Mouse (Mus musculus) embryonic fibroblast, embryonic 13.5 days (primary cell): ENCODE results near the gene Spaca6. TPM values are rescaled to one million over a fixed set of nuclear protein-coding genes. Genes with fewer than 3 reads are reported as not detected.
A peak's percentile ranks its signal among the peaks of the same experiment; 100 is the strongest.

Source experiments
- H3K27ac ChIP-seq: 2 replicates; pipeline ENCODE4 v1.5.1; 2012; ENCODE audit warnings: low read length, control low read depth, inconsistent platforms; ENCODE audit not compliant: insufficient read depth
- H3K4me1 ChIP-seq: 2 replicates; pipeline ENCODE4 v1.6.1; 2011; ENCODE audit warnings: low read length; ENCODE audit not compliant: control insufficient read depth, insufficient read depth
- H3K4me3 ChIP-seq: 2 replicates; pipeline ENCODE4 v1.5.1; 2011; ENCODE audit warnings: mild to moderate bottlenecking, control low read depth, low read length; ENCODE audit not compliant: insufficient read depth
- CTCF ChIP-seq: IDR thresholded peaks from 2 replicates; pipeline ENCODE4 v1.5.1; 2011; ENCODE audit warnings: mild to moderate bottlenecking, control low read depth, low read length, moderate library complexity, borderline replicate concordance; ENCODE audit not compliant: insufficient read depth
- POLR2A ChIP-seq: IDR thresholded peaks from 2 replicates; pipeline ENCODE4 v1.6.1; 2011; ENCODE audit warnings: low read depth, mild to moderate bottlenecking, control low read depth, low read length, moderate library complexity
- polyA plus RNA-seq: library from polyadenylated mRNA; stranded (reverse); fragments of >200 nt; gene quantifications from 2 replicates; pipeline ENCODE4 v1.2.4, GENCODE M21; 2011; ENCODE audit warnings: low read depth; ENCODE audit not compliant: missing spikeins, insufficient read length

The Spaca6 gene
- polyA plus RNA-seq, 1 experiment = 140 TPM

DNA sequence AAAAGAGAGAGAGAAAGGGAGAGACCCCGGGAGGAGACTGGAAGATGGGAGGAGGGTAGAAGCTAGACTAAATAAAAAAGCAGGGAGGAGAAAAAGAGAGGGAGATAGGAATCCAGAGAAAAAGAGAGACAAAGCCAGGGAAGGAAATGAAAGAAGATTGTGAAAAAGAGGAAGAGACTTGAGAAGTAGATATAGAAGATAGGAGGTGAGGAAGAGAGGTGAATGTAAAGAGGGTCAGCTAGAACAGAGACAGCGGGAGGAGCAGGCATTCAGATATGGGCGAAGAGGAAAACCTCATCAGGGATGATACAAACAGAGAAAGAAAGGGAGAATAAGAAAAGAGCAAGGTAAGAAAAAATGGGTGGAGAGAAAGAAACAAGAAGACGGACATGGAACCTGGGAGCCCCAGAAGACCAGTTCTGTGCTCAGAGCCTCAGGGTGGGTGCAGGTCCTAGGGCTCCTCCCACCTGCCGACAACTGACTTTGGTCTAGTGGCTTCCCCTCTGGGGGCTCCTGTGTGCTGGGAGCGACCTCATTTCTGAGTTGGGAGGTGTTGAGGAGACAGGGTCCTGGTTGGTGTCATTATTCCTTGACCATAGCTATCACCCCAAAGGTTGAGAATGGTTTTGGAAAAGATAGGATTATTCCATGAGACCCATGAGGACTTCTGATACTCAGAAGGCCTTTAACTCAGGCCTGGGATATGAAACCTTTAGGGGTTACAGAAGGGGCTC is 2.3 kb downstream of the Spaca6 start:
- H3K4me3 ChIP-seq = peak overlapping the region; percentile 96
- H3K4me1 ChIP-seq = peaks cover 13% of the 10 kb centered on the region
- no peak for TF ChIP-seq CTCF
- peak; percentile 39; the same call in 1 of the 2 replicates for TF ChIP-seq POLR2A
- peak overlapping the region; percentile 98 for H3K27ac ChIP-seq

- Histone ChIP-seq H3K27ac (peak overlapping the region; percentile 98), H3K4me1 (peaks cover 13% of the 10 kb centered on the region), H3K4me3 (peak overlapping the region; percentile 96)
- TF ChIP-seq POLR2A (no peak; the same call in 1 of the 2 replicates), CTCF (no peak)
Observed at GRCm38 (mm10) chr17:17829816-17830535, 3.0 kb downstream of the Spaca6 start.

GRCm38 (mm10) chr17:17830731-17831130 is 3.8 kb downstream of the Spaca6 start:
- TF ChIP-seq CTCF (no peak), POLR2A (no peak)
- Histone ChIP-seq H3K4me1 (peaks cover 15% of the 10 kb centered on the region), H3K27ac (0 out of 2 replicates have a peak overlapping the region, but pooled peaks have one; percentile 16), H3K4me3 (peak overlapping the region; percentile 96)

GRCm38 (mm10) chr17:17834896-17835295 is 7.9 kb downstream of the Spaca6 start:
- TF ChIP-seq CTCF (no peak), POLR2A (no peak)
- Histone ChIP-seq H3K4me1 (peaks cover 30% of the 10 kb centered on the region), H3K27ac (peak overlapping the region; percentile 80), H3K4me3 (no peak overlapping the region)

GRCm38 (mm10) chr17:17836101-17836500 is 9.1 kb downstream of the Spaca6 start:
- H3K27ac ChIP-seq = peak overlapping the region; percentile 88
- H3K4me1 ChIP-seq = peaks cover 31% of the 10 kb centered on the region
- TF ChIP-seq CTCF (no peak), POLR2A (no peak)
- no peak overlapping the region for H3K4me3 ChIP-seq

DNA sequence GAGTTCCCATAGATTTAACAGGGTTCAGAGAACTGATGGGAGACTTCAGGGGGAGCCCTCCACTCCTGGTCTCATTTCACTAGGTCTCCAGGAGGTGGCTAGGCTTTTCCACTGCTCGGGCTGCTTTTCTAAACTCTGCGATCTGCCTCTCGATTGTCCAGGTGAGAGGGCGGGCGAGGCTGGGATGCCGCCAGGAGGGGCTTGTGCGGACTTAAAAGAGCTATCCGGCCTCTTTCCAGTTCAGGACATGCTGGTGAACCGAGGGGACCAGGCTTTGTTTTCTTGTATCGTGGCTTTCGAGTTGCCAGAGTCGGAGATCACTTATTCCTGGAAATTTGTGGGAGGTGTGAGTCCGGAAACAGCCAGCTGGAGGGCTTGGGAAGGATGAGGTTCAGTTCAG is 10.5 kb downstream of the Spaca6 start:
- Histone ChIP-seq H3K4me1 (peaks cover 23% of the 10 kb centered on the region), H3K27ac (peak overlapping the region; percentile 88)
- TF ChIP-seq POLR2A = no peak
- TF ChIP-seq CTCF = no peak

DNA sequence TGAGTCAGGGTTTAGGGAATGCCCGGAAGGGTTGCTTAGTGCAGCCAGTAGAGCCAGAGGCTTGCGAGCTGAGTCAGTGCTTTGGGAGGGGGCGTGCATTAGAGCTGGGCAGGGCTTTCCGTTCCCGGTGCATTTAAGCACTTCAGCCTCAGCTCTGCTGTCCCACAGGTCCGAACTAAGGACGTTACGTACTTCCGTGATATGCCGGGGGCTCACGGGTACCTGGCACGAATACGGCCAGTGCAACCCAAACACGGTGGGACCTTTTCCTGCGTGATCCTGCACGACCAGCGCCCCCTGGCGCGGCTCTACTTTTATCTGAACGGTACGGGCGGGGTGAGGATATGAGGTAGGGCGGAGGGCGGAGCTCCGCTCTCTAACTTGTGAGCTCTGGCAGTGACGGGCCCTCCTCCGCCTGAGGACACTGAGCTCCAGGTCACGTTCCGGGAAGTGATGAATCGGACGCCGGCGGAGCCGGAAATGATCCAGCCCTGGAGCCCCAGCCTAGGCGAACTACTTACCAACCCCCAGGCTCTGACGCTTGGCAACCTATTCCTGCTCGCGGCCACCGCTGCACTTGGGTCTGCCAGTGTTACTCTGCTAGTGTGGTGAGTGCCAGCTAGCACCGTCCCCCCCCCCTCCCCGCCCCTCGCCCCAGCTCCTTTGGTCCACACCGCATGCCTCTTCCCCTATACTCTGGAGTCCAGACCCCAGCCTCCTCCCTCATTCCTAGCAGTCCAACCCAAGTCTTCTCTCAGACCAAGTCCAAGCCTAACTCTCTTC is 11.2 kb downstream of the Spaca6 start:
- Histone ChIP-seq H3K4me1 (peaks cover 23% of the 10 kb centered on the region), H3K27ac (peak overlapping the region; percentile 88), H3K4me3 (peak overlapping the region; percentile 20)
- TF ChIP-seq CTCF = peak; percentile 59; the same call in 1 of the 2 replicates
- TF ChIP-seq POLR2A = peak; percentile 63

More for the DNA sequence above, 10.5 kb downstream of the Spaca6 start:
- H3K4me3 ChIP-seq = no peak overlapping the region; the same call in 1 of the 2 replicates

- Histone ChIP-seq H3K27ac (no peak overlapping the region), H3K4me3 (no peak overlapping the region), H3K4me1 (peaks cover 29% of the 10 kb centered on the region)
- TF ChIP-seq CTCF (no peak), POLR2A (no peak)
Observed at GRCm38 (mm10) chr17:17839276-17839675, 12.3 kb downstream of the Spaca6 start.

- no peak overlapping the region for H3K4me3 ChIP-seq
- TF ChIP-seq POLR2A (no peak), CTCF (no peak)
- H3K4me1 ChIP-seq = peaks cover 37% of the 10 kb centered on the region
- peak overlapping the region; percentile 22; the same call in 1 of the 2 replicates for H3K27ac ChIP-seq
Observed at GRCm38 (mm10) chr17:17840796-17841195, 13.8 kb downstream of the Spaca6 start.
